Mouse (Mus musculus) common myeloid progenitor, adult 5-6 weeks (primary cell): ENCODE measurements at regions not wholly inside any gene's neighbourhood (a gene's known extent, or its start where the extent isn't known, plus 50 kb on each side); places are given as distances from the start of the nearest gene placed in this dataset.
"Not testable (repeated sequence)": the region's sequence is repeated elsewhere in the genome, so short reads cannot be mapped to it uniquely, and the experiment has no call there.

Experiments
- ATAC-seq: replicated peaks from 2 replicates; pipeline ENCODE4 v1.8.0; 2016; ENCODE audit warnings: low read depth, mild to moderate bottlenecking, moderate TSS enrichment, inconsistent platforms; ENCODE audit not compliant: poor library complexity, severe bottlenecking

GRCm38 (mm10) chr16:31508981-31509380, 86.9 kb downstream of the Bdh1 start:
- ATAC-seq = no peak; the same call in 1 of the 2 replicates

DNA sequence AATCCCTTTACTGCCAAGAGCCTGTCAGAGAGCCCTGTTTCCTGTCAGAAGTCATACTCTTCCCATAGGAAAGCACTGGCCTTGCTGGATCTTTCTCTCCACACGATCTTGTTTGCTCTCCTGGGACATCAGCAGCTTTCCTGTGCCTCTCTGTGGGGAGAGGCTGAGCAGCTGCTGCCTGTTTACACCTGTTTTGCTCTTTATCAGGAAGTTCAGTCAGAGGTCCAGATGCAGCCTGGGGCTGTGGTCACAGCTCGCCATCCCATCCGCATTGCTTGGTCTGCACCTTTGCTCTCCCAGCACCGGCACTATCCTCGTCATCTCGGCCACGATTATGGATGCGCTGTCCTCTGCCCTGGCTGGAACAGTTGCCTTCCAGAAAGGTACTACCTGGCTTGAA, 88.0 kb downstream of the Bdh1 start:
- no peak for ATAC-seq

DNA sequence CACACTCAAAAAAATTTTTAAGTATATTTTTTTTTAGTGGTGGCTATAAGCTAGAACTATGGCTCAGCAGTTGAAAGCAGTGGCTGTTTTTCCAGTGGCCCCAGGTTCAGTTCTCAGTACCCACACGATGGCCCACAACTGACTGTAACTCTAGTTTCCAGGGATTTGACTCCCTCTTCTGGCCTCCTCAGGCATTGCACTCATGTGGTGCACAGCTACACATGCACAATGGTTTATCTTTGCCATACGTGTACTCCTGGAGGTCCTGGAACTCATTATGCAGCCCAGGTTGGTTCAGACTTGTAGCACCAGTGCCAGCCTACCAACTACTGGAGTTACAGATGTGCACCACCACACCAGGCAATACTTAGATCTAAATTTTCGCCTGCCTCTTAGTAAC, 96.7 kb downstream of the Bdh1 start:
- no peak for ATAC-seq

- no peak for ATAC-seq
Observed at GRCm38 (mm10) chr16:31520081-31520480, 98.0 kb downstream of the Bdh1 start.

GRCm38 (mm10) chr16:31521786-31522185, 99.7 kb downstream of the Bdh1 start:
- ATAC-seq = no peak

GRCm38 (mm10) chr16:31526711-31527344, 104.7 kb downstream of the Bdh1 start:
- ATAC-seq = no peak

GRCm38 (mm10) chr16:31528596-31529283, 106.7 kb downstream of the Bdh1 start:
- ATAC-seq = 0 out of 2 replicates have a peak, but pooled peaks have one; percentile 8

DNA sequence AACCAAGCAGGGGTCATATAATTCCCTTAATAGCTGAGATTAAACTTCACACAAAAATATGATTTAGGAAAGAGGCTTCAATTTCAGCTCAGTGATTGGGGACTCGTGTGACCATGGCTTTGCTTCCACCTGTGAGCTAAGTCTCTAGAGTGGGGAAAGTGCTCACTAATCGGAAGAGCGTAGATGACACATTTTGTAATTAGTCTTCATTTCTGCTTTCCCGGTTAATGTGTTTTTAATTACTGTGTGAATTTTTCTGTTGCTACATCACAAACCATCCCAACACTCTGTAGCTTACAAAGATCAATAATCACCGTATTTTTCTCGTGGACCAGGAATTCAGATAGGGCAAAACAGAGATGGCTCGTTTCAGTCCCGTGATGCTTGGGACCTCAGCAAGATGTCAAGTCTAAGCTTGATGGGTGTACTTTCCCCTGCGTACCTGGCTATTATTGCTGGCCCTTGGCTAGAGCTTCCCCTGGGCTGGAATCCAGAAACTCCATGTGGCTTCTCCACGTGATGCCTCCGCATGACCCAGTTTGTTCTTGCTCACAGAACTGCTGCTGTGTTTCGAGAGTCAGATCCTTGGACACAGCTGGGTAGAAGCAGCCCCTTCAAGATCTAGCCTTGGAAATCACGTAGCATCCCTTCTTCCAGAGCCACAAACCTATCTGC, 107.3 kb downstream of the Bdh1 start:
- no peak for ATAC-seq

- ATAC-seq = no peak
Observed at GRCm38 (mm10) chr16:31530090-31530489, 108.0 kb downstream of the Bdh1 start.

DNA sequence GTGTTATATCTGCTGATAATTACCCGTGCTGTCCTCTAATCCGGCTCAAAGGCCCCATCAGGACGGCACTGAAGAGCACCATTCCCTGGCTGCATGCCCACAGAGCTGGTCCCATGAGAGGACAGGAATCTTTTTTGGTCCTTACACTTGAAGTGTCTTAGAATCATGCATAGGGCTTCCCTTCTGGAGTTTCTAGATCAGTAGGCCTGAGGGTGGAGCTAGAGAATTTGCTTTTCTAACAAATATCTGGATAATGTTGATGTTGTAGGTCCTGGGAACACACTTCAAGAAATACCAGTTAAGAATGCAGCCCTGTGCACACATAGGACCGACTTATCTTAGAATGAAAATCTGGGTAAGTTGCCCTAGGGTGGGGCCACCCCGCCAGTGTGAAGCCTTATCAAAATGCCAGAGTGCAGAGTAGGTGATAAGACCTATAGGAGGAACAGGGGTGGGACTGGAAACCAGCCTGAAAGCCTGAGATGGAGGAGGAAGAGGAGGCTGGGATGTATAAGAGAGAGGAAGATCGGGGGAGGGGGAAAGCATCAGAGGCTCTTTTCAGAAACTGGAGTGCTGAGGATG, 111.2 kb downstream of the Bdh1 start:
- ATAC-seq = no peak

- ATAC-seq = no peak
Observed at GRCm38 (mm10) chr16:31534923-31535523, 112.9 kb downstream of the Bdh1 start.

DNA sequence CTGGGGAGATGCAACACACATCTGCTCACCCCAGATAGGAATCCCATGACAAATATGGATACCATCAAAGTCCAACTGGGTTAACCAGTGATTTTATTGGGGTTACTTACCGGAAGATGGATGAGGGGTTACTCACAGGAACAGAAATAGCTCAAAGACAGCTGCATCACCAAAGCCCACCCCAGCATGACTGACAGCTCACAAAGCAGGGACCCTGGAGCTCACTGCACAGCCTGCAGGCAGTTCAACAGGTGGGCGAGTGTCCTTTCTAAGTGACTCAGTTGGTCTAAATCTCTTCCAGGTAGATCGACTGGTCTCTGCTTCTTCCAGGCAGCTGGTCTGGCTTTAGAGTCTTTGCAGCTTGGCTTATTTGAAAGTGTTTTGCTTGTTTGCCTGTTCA, 114.2 kb downstream of the Bdh1 start:
- no peak for ATAC-seq

DNA sequence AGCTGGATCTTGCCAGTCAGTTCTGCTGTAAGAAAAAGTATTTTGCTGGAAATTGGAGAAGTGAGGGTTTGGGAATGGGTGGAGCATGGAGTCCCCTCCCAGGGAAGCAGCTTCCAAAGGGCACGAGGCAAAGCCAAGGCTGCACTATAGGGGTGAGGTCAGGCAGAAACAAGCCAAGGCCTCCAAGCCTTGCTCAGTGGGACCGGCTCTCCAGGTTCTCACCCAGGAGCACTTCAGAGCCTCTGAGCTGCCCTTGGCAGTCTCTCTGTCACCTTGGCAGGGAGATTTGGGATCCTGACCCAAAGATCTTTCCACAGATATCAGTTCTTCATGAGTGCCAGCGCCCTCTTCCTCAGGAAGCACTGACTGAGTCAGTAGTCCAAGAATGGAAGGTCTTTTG, 116.5 kb downstream of the Bdh1 start:
- ATAC-seq = no peak

DNA sequence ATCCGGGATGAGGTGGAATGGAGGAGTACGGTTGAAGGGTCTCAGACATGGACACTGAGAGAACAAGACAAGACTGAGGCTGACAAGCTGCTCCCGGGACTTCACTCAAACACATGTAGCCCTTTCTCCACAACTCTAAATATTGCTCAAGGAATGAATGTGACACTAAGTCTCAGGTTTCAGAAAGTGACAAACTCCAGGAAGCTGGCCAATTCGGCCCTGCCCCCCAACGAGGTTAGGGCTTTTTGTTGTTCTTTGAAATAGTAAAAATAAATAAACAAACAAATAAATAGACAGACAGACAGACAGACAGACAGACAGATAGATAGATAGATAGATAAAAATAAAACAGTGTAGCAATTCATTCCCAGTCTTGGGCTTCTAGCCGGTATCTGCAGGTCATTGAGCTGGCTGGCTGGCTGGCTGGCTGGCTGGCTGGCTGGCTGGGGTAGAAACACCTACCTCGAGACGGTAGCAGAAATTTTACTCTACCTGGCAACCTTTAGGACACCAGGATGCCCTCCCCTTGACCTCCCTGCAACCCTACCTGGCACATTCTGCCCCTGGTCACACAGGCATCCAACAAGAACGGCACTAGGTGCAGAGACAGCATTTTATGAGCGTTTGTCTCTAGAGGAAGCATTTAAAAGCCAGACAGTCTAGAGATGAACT, 119.6 kb upstream of the Dlg1 start:
- ATAC-seq = no peak

GRCm38 (mm10) chr16:31546062-31546827, 117.0 kb upstream of the Dlg1 start:
- ATAC-seq = peak; percentile 29; the same call in 1 of the 2 replicates

DNA sequence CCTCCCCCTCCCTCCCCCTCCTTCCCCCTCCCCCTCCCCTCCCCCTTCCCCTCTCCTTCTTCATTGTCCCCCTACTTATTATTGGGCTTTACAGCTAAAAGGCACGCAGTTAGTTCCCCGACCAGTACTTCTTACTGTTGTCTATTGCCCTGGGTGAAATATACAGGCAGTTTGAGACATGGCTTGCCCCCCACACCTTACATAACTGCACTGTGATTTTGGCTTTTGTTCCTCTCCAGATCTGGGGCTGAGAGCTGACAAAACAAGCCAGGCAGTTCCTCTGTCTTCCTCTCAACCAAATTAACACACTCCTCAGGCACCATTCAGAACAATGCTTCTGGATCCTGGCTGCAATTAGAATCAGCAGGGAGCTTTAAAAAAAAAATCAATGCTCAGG, 116.4 kb upstream of the Dlg1 start:
- ATAC-seq = no peak

GRCm38 (mm10) chr16:31547391-31547790, 115.9 kb upstream of the Dlg1 start:
- ATAC-seq = no peak

- no peak for ATAC-seq
Observed at GRCm38 (mm10) chr16:31549975-31550374, 113.3 kb upstream of the Dlg1 start.

DNA sequence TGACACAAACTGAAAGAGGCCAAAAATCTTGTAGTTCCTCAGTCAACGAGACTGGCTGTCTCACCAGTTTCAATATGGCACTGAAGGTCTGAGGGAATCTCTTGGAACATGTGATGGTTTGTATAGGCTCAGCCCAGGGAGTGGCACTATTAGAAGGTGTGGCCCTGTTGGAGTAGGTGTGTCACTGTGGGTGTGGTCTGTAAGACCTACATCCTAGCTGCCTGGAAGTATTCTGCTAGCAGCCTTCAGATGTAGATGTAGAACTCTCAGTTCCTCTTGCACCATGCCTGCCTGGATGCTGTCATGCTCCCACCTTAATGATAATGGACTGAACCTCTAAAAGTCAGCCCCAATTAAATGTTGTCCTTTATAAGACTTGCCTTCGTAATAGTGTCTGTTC, 112.7 kb upstream of the Dlg1 start:
- ATAC-seq = not testable (repeated sequence)
